Mouse (Mus musculus) hindbrain, embryonic 15.5 days (tissue): ENCODE data around the gene Cenph. TPM values are rescaled to one million over a fixed set of nuclear protein-coding genes. Genes with fewer than 3 reads are reported as not detected.
"Not testable (repeated sequence)": the region's sequence is repeated elsewhere in the genome, so short reads cannot be mapped to it uniquely, and the experiment has no call there.

ENCODE experiments used
- ATAC-seq: fragments of 200-750 bp; cut with Nextera tagmentation; 2 replicates; pipeline ENCODE4 v1.8.0; 2017; ENCODE audit warnings: low read depth, moderate number of reproducible peaks, moderate TSS enrichment; ENCODE audit not compliant: low FRiP score
- H3K27ac ChIP-seq: fragments of 300-500 bp; sonication (generic); replicated peaks from 2 replicates; pipeline ENCODE4 v1.5.1; 2015; ENCODE audit warnings: mild to moderate bottlenecking, inconsistent platforms
- H3K27me3 ChIP-seq: fragments of 300-500 bp; sonication (generic); 2 replicates; pipeline ENCODE4 v1.6.1; 2015; ENCODE audit warnings: control low read depth, inconsistent platforms
- H3K36me3 ChIP-seq: fragments of 300-500 bp; sonication (generic); 2 replicates; pipeline ENCODE4 v1.6.1; 2015; ENCODE audit warnings: control low read depth, inconsistent platforms
- H3K4me1 ChIP-seq: fragments of 300-500 bp; sonication (generic); replicated peaks from 2 replicates; pipeline ENCODE4 v1.6.1; 2015; ENCODE audit warnings: control low read depth, inconsistent platforms
- H3K4me2 ChIP-seq: fragments of 300-500 bp; sonication (generic); 2 replicates; pipeline ENCODE4 v1.6.1; 2015; ENCODE audit warnings: moderate library complexity, mild to moderate bottlenecking, inconsistent platforms
- H3K4me3 ChIP-seq: fragments of 300-500 bp; sonication (generic); 2 replicates; pipeline ENCODE4 v1.5.1; 2015; ENCODE audit warnings: mild to moderate bottlenecking, inconsistent platforms
- H3K9ac ChIP-seq: fragments of 300-500 bp; sonication (generic); 2 replicates; pipeline ENCODE4 v1.6.1; 2015; ENCODE audit warnings: inconsistent platforms
- H3K9me3 ChIP-seq: fragments of 300-500 bp; sonication (generic); 2 replicates; pipeline ENCODE4 v1.6.1; 2016; ENCODE audit warnings: control low read depth, inconsistent platforms
- WGBS: fragments of 180-500 bp; shearing (Covaris S2); methylation state at CpG from one replicate; pipeline ENCODE4 v1.1.7; 2015; 5-methylcytosine and 5-hydroxymethylcytosine counted together
- polyA plus RNA-seq: library from polyadenylated mRNA; unstranded; fragments of >200 nt; fragmentation: Nextera tagmentation; extraction: Ambion mirVana; gene quantifications from 2 replicates; pipeline ENCODE4 v1.2.1, GENCODE M21; 2015

Gene Cenph
- 8.5 and 9.1 TPM in 2 replicates for polyA plus RNA-seq

- H3K4me3 ChIP-seq, result peak within 1 kb of the TSS; percentile 54
- no peaks in the 10 kb centered on the region for H3K9me3 ChIP-seq
- peak within 1 kb of the TSS; percentile 44; the same call in 1 of the 2 replicates for H3K27ac ChIP-seq
- ATAC-seq, result peak; percentile 97
- peak within 1 kb of the TSS; percentile 95 for H3K4me2 ChIP-seq
- H3K36me3 ChIP-seq, result no peaks in the 10 kb centered on the region
- peak within 1 kb of the TSS; percentile 45 for H3K9ac ChIP-seq
- peaks cover 13% of the 10 kb centered on the region for H3K4me1 ChIP-seq
- H3K27me3 ChIP-seq, result no peaks in the 10 kb centered on the region
- under 1% methylated on average over 46 of the region's 46 CpGs for WGBS
These were observed at the start of gene Cenph for GRCm38 (mm10) chr13:100775252-100776055. TSS of gene Cenph (minus strand) at chr13:100775899.

- Histone ChIP-seq H3K9ac (no peak overlapping the region), H3K9me3 (no peaks in the 10 kb centered on the region), H3K27ac (no peak overlapping the region), H3K4me1 (no peaks in the 10 kb centered on the region), H3K36me3 (peaks cover 44% of the 10 kb centered on the region), H3K27me3 (no peaks in the 10 kb centered on the region), H3K4me2 (no peak overlapping the region), H3K4me3 (no peak overlapping the region)
- WGBS, result over 99% methylated on average over 3 of the region's 3 CpGs
- no peak for ATAC-seq
These were observed 49.2 kb upstream of the Cenph start for GRCm38 (mm10) chr13:100824916-100825315.

GRCm38 (mm10) chr13:100824306-100824705, 48.6 kb upstream of the Cenph start:
- H3K9me3 ChIP-seq, result no peaks in the 10 kb centered on the region
- no peak for ATAC-seq
- WGBS, result 92% methylated on average over 6 of the region's 6 CpGs
- H3K4me3 ChIP-seq, result no peak overlapping the region
- H3K27ac ChIP-seq, result no peak overlapping the region
- no peaks in the 10 kb centered on the region for H3K27me3 ChIP-seq
- no peak overlapping the region for H3K9ac ChIP-seq
- no peaks in the 10 kb centered on the region for H3K4me1 ChIP-seq
- no peak overlapping the region for H3K4me2 ChIP-seq
- peaks cover 49% of the 10 kb centered on the region for H3K36me3 ChIP-seq

GRCm38 (mm10) chr13:100823863-100824262, 48.2 kb upstream of the Cenph start:
- no peaks in the 10 kb centered on the region for H3K27me3 ChIP-seq
- H3K9me3 ChIP-seq, result no peaks in the 10 kb centered on the region
- ATAC-seq, result no peak
- H3K4me1 ChIP-seq, result no peaks in the 10 kb centered on the region
- H3K27ac ChIP-seq, result no peak overlapping the region
- H3K36me3 ChIP-seq, result peaks cover 51% of the 10 kb centered on the region
- 95% methylated on average over 3 of the region's 3 CpGs for WGBS
- H3K4me3 ChIP-seq, result no peak overlapping the region
- H3K9ac ChIP-seq, result no peak overlapping the region
- no peak overlapping the region for H3K4me2 ChIP-seq

GRCm38 (mm10) chr13:100814451-100814850, 38.8 kb upstream of the Cenph start:
- Histone ChIP-seq H3K4me3 (no peak overlapping the region), H3K27me3 (no peaks in the 10 kb centered on the region), H3K9me3 (no peaks in the 10 kb centered on the region), H3K9ac (no peak overlapping the region), H3K27ac (no peak overlapping the region), H3K4me2 (no peak overlapping the region), H3K4me1 (no peaks in the 10 kb centered on the region), H3K36me3 (peaks cover 68% of the 10 kb centered on the region)
- WGBS, result 96% methylated on average over 6 of the region's 6 CpGs
- no peak for ATAC-seq

GRCm38 (mm10) chr13:100805776-100806175, 30.1 kb upstream of the Cenph start:
- H3K9me3 ChIP-seq, result no peaks in the 10 kb centered on the region
- H3K36me3 ChIP-seq, result peaks cover 72% of the 10 kb centered on the region
- H3K27ac ChIP-seq, result no peak overlapping the region
- ATAC-seq, result no peak
- no peak overlapping the region for H3K4me3 ChIP-seq
- no peak overlapping the region for H3K4me2 ChIP-seq
- H3K9ac ChIP-seq, result no peak overlapping the region
- WGBS, result 90% methylated on average over 3 of the region's 3 CpGs
- H3K27me3 ChIP-seq, result no peaks in the 10 kb centered on the region
- H3K4me1 ChIP-seq, result no peaks in the 10 kb centered on the region

GRCm38 (mm10) chr13:100797171-100797570, 21.5 kb upstream of the Cenph start:
- Histone ChIP-seq H3K4me2 (no peak overlapping the region), H3K27me3 (no peaks in the 10 kb centered on the region), H3K9ac (no peak overlapping the region), H3K27ac (no peak overlapping the region), H3K4me1 (no peaks in the 10 kb centered on the region), H3K36me3 (peaks cover 10% of the 10 kb centered on the region), H3K4me3 (no peak overlapping the region), H3K9me3 (no peaks in the 10 kb centered on the region)
- ATAC-seq, result no peak
- WGBS, result 93% methylated on average over 6 of the region's 6 CpGs

GRCm38 (mm10) chr13:100789083-100789482, 13.4 kb upstream of the Cenph start:
- Histone ChIP-seq H3K9ac (no peak overlapping the region), H3K4me3 (no peak overlapping the region), H3K27me3 (no peaks in the 10 kb centered on the region), H3K4me1 (peaks cover 8% of the 10 kb centered on the region), H3K36me3 (no peaks in the 10 kb centered on the region), H3K9me3 (no peaks in the 10 kb centered on the region), H3K4me2 (no peak overlapping the region), H3K27ac (no peak overlapping the region)
- 91% methylated on average over 3 of the region's 3 CpGs for WGBS
- ATAC-seq, result no peak

- H3K9me3 ChIP-seq, H3K36me3 ChIP-seq, H3K4me2 ChIP-seq, H3K27me3 ChIP-seq, H3K27ac ChIP-seq, H3K4me3 ChIP-seq, H3K4me1 ChIP-seq, H3K9ac ChIP-seq, ATAC-seq: not testable (repeated sequence)
- 96% methylated on average over 12 of the region's 14 CpGs for WGBS
These were observed 12.4 kb upstream of the Cenph start for GRCm38 (mm10) chr13:100788057-100788456.

- 79% methylated on average over 6 of the region's 6 CpGs for WGBS
- H3K36me3 ChIP-seq, result no peaks in the 10 kb centered on the region
- H3K4me1 ChIP-seq, result peaks cover 8% of the 10 kb centered on the region
These were observed 11.8 kb upstream of the Cenph start for GRCm38 (mm10) chr13:100787316-100788010.

GRCm38 (mm10) chr13:100786414-100786867, 10.7 kb upstream of the Cenph start, which contains the start of gene Ccnb1:
TSS of gene Ccnb1 (minus strand) at chr13:100786570.
- peak; percentile 99 for ATAC-seq
- Histone ChIP-seq H3K4me3 (peak within 1 kb of the TSS; percentile 68), H3K27me3 (no peaks in the 10 kb centered on the region), H3K4me2 (peak within 1 kb of the TSS; percentile 100), H3K27ac (no peak within 1 kb of the TSS), H3K9me3 (no peaks in the 10 kb centered on the region), H3K9ac (peak within 1 kb of the TSS; percentile 47), H3K36me3 (no peaks in the 10 kb centered on the region), H3K4me1 (peaks cover 8% of the 10 kb centered on the region)
- WGBS, result under 1% methylated on average over 35 of the region's 35 CpGs

More at GRCm38 (mm10) chr13:100787316-100788010, 11.8 kb upstream of the Cenph start:
- Histone ChIP-seq H3K4me2 (no peak overlapping the region), H3K9me3 (no peaks in the 10 kb centered on the region), H3K4me3 (no peak overlapping the region), H3K27me3 (no peaks in the 10 kb centered on the region), H3K9ac (no peak overlapping the region), H3K27ac (no peak overlapping the region)
- ATAC-seq, result no peak

- Histone ChIP-seq H3K4me1 (peaks cover 8% of the 10 kb centered on the region), H3K27me3 (no peaks in the 10 kb centered on the region), H3K9ac (peak overlapping the region; percentile 47), H3K9me3 (no peaks in the 10 kb centered on the region), H3K4me3 (peak overlapping the region; percentile 68), H3K36me3 (no peaks in the 10 kb centered on the region), H3K27ac (no peak overlapping the region), H3K4me2 (peak overlapping the region; percentile 100)
- WGBS, result under 1% methylated on average over 30 of the region's 30 CpGs
- ATAC-seq, result peak; percentile 61
These were observed 10.2 kb upstream of the Cenph start for GRCm38 (mm10) chr13:100785806-100786413.
